Mouse (Mus musculus) midbrain, embryonic 16.5 days (tissue): ENCODE measurements around the gene Snd1. TPM values are rescaled to one million over a fixed set of nuclear protein-coding genes. Genes with fewer than 3 reads are reported as not detected.

ENCODE experiments used
- ATAC-seq: fragments of 200-750 bp; cut with Nextera tagmentation; 2 replicates; pipeline ENCODE4 v1.8.0; 2017; ENCODE audit warnings: moderate TSS enrichment
- H3K27ac ChIP-seq: fragments of 300-500 bp; sonication (generic); 2 replicates; pipeline ENCODE4 v1.5.1; 2014; ENCODE audit warnings: mild to moderate bottlenecking, low read length, mixed read lengths
- H3K27me3 ChIP-seq: fragments of 300-500 bp; sonication (generic); 2 replicates; pipeline ENCODE4 v1.6.1; 2014; ENCODE audit warnings: low read depth, low read length, mixed read lengths; ENCODE audit not compliant: control insufficient read depth, insufficient read depth
- H3K36me3 ChIP-seq: fragments of 300-500 bp; sonication (generic); 2 replicates; pipeline ENCODE4 v1.6.1; 2014; ENCODE audit warnings: mild to moderate bottlenecking, low read length, moderate library complexity, mixed read lengths; ENCODE audit not compliant: control insufficient read depth, insufficient read depth
- H3K4me1 ChIP-seq: fragments of 300-500 bp; sonication (generic); 2 replicates; pipeline ENCODE4 v1.6.1; 2014; ENCODE audit warnings: mild to moderate bottlenecking, low read length, mixed read lengths; ENCODE audit not compliant: control insufficient read depth, insufficient read depth
- H3K4me2 ChIP-seq: fragments of 300-500 bp; sonication (generic); 2 replicates; pipeline ENCODE4 v1.6.1; 2014; ENCODE audit warnings: mild to moderate bottlenecking, low read length, mixed read lengths
- H3K4me3 ChIP-seq: fragments of 300-500 bp; sonication (generic); 2 replicates; pipeline ENCODE4 v1.5.1; 2014; ENCODE audit warnings: low read depth, mild to moderate bottlenecking, low read length, moderate library complexity, mixed read lengths
- H3K9ac ChIP-seq: fragments of 300-500 bp; sonication (generic); 2 replicates; pipeline ENCODE4 v1.6.1; 2014; ENCODE audit warnings: low read depth, low read length, mixed read lengths
- H3K9me3 ChIP-seq: fragments of 300-500 bp; sonication (generic); replicated peaks from 2 replicates; pipeline ENCODE4 v1.6.1; 2014; ENCODE audit warnings: mild to moderate bottlenecking, low read length, mixed read lengths; ENCODE audit not compliant: control insufficient read depth, poor library complexity, severe bottlenecking
- WGBS: fragments of 180-500 bp; shearing (Covaris S2); extraction: QIAGEN DNeasy Blood & Tissue Kit; methylation state at CpG from one replicate; pipeline ENCODE4 v1.1.7; 2014; 5-methylcytosine and 5-hydroxymethylcytosine counted together
- polyA plus RNA-seq: library from polyadenylated mRNA; unstranded; fragments of >200 nt; fragmentation: Nextera tagmentation; extraction: Ambion mirVana; gene quantifications from 2 replicates; pipeline ENCODE4 v1.2.1, GENCODE M21; 2015

Gene Snd1
- polyA plus RNA-seq, 1 experiment from 2014 or later, result 82.8 TPM

DNA sequence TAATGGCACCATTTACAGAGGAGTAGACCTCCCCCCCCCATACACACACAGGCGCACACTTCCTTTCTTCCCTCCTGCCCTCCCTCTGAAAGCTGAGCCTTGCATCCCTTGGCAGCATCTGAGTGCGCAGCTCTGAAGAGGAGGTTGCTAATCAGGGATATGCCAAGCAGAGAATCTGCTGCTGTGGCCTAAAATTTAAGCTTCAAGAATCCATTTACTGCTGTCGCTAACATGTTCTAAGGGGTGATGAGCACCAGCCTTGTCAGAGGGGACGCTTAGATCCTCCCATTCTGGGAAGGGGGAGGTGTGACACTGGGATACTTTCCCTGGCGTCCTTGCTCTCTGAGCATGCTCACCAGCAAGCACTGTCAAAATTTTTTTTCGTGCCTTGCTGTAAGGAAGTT, 67.4 kb downstream of the Snd1 start:
- Histone ChIP-seq H3K27me3 (no peaks in the 10 kb centered on the region), H3K4me2 (no peak overlapping the region), H3K36me3 (no peaks in the 10 kb centered on the region; the same call in 1 of the 2 replicates), H3K9ac (no peak overlapping the region), H3K9me3 (no peaks in the 10 kb centered on the region), H3K4me1 (peaks cover 7% of the 10 kb centered on the region), H3K27ac (no peak overlapping the region; the same call in 1 of the 2 replicates), H3K4me3 (no peak overlapping the region)
- 58% methylated on average over 6 of the region's 6 CpGs for WGBS
- peak; percentile 66 for ATAC-seq

DNA sequence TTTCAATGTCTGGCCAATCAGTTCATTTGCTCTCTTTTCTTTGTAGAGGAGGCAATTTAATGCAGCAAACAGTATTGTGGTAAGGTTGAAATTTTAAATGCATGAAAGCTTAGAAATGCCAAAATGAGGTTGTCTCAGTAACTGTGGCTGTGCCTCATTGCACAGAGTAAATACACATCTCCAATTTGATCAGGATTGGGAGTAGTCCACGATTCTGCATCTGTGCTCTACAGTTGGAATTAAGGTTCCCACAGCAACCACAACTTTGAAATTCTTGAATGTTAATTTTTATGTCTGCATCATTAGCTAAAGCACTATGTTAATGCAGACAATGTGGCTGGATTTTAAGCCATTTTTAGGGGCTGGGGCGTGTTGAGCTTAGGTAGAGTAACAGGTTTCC, 72.0 kb downstream of the Snd1 start:
- Histone ChIP-seq H3K9me3 (no peaks in the 10 kb centered on the region), H3K4me1 (peaks cover 16% of the 10 kb centered on the region), H3K4me3 (no peak overlapping the region), H3K27me3 (no peaks in the 10 kb centered on the region), H3K9ac (no peak overlapping the region), H3K36me3 (no peaks in the 10 kb centered on the region; the same call in 1 of the 2 replicates), H3K4me2 (no peak overlapping the region), H3K27ac (no peak overlapping the region)
- 78% methylated on average over 2 of the region's 2 CpGs for WGBS
- no peak for ATAC-seq

DNA sequence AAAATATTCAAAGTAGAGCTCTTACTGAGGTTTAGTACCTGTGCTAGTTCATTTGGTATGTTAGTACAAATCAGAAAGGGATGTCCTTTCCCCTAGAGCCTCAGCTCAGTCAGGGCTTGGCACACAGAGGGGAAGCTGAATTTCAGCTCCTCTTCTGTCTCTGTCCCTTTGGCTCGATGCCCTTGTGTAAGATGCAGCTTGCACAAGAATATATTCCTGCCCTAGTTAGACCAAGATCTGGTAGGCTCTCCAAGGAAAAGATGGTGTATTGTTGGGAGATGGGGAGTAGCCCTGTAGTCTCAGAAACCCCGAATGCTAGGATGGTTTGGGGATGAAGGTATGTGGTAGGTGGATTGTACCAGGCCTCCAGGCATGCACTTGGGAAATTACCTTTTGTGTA, 74.4 kb downstream of the Snd1 start:
- no peak overlapping the region for H3K4me3 ChIP-seq
- H3K4me2 ChIP-seq, result no peak overlapping the region
- no peak overlapping the region for H3K9ac ChIP-seq
- no peaks in the 10 kb centered on the region for H3K27me3 ChIP-seq
- no peaks in the 10 kb centered on the region; the same call in 1 of the 2 replicates for H3K36me3 ChIP-seq
- WGBS, result 79% methylated on average over 2 of the region's 2 CpGs
- no peak overlapping the region for H3K27ac ChIP-seq
- ATAC-seq, result no peak
- H3K4me1 ChIP-seq, result peaks cover 17% of the 10 kb centered on the region
- H3K9me3 ChIP-seq, result no peaks in the 10 kb centered on the region

DNA sequence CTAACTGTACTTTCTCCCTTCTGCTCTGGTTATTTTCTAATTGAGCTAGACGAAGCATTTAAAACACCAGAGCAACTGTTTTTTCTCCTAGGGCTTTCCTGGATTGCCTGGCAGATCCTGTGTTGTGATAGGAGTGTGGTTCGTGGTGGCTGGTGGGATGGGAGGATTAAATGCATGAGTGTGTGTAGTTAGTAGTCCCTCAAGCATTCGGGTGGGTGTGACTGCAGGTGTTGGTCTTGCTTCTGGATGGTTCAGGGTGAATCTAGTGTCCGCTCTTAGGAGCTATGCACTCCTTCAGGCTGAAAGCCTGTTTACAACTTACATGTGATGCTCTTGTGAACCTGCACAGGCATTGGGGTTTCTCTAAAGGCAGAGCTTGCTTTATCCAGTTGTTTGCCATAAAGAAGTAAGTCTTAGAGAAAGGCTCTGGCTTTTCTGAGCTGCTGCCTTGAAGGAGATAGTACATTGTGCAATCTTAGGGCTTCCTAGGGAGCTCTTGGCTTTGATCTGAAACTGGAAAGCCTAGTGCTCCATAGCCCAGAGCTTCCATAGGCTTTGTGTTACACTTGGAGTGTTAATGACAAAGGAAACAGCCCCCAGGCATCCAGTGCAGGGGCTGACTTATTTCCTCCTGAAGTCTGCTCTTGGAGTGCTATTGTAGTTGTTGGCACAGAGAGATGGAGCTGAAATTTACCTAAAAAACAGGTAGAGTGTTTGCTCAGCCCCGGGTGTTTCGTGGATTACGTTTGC, 75.5 kb downstream of the Snd1 start:
- Histone ChIP-seq H3K4me2 (no peak overlapping the region), H3K36me3 (no peaks in the 10 kb centered on the region; the same call in 1 of the 2 replicates), H3K9me3 (no peaks in the 10 kb centered on the region), H3K4me3 (no peak overlapping the region), H3K27ac (no peak overlapping the region), H3K27me3 (no peaks in the 10 kb centered on the region), H3K4me1 (peaks cover 17% of the 10 kb centered on the region), H3K9ac (no peak overlapping the region)
- peak; percentile 50; the same call in 1 of the 2 replicates for ATAC-seq
- WGBS, result 51% methylated on average over 7 of the region's 7 CpGs

DNA sequence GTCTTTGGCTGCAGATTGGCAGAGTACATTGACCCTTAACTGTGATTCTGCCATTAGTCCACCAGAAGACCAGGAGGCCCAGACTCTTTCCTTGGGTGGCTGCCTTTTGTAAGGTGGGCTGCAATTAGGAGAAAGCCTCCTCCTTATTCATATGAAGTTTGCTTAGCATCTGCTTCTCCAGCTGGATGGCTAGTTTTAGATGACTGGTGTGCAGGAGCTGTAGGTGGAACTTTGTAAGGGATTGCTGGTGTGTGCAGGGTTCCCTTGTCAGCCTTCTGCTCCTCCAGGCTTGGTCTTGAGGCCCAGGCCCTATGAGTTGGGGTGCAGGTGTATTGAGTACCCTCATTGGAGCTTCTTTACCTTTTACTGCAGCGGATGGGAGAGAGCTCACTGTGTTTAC, 79.5 kb downstream of the Snd1 start:
- WGBS, result 97% methylated on average over 1 of the region's 1 CpGs

DNA sequence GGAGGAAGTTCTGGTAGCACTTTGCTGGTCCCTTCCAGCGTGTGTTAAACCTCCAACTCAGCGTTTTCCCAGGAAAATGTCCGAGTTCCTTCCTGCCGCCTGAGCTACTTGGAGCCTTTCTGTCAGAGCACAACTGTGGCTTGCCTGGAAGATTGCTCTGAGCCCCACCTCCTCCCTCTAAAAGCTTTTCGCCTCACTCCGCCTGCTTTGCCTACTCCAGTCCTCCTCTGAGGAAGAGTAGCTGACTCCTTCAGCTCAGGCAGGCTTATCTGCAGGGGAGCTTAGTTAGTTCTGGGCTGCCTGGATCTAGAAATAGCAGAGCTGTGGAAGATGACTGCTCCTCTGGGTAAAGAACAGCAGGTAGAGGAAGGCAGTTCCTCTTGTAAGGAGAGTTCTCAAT, 80.1 kb downstream of the Snd1 start:
- Histone ChIP-seq H3K4me3 (no peak overlapping the region), H3K4me1 (peaks cover 19% of the 10 kb centered on the region), H3K36me3 (no peaks in the 10 kb centered on the region), H3K27ac (no peak overlapping the region), H3K27me3 (no peaks in the 10 kb centered on the region), H3K4me2 (no peak overlapping the region), H3K9me3 (no peaks in the 10 kb centered on the region), H3K9ac (no peak overlapping the region; the same call in 1 of the 2 replicates)
- WGBS, result 60% methylated on average over 6 of the region's 6 CpGs
- no peak for ATAC-seq

More for the DNA sequence above, 79.5 kb downstream of the Snd1 start:
- Histone ChIP-seq H3K9me3 (no peaks in the 10 kb centered on the region), H3K4me3 (no peak overlapping the region), H3K27me3 (no peaks in the 10 kb centered on the region), H3K36me3 (no peaks in the 10 kb centered on the region), H3K4me1 (peaks cover 19% of the 10 kb centered on the region), H3K27ac (no peak overlapping the region), H3K9ac (no peak overlapping the region), H3K4me2 (no peak overlapping the region)
- no peak for ATAC-seq

DNA sequence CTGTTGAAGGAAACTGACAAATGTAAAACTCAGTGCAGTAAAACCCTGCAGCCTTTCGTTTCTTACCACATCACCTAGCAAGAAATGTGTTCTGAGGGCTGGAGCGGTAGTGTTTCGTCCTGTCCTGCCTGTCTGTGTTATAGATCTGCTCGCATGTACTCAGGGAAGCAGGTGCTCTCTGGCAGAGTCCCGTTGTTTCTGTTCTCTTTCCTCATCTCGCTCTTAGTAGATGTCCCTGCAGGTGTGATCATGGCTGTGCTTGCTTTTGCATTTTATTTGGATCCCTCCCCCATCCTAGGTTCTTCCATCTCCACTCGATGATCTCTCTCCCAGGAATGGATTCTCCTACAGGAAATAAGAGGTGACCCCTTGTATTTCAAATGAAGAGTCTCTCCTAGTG, 80.5 kb downstream of the Snd1 start:
- ATAC-seq, result no peak
- Histone ChIP-seq H3K36me3 (no peaks in the 10 kb centered on the region), H3K4me2 (no peak overlapping the region), H3K4me3 (no peak overlapping the region), H3K9me3 (no peaks in the 10 kb centered on the region), H3K4me1 (peaks cover 19% of the 10 kb centered on the region), H3K9ac (no peak overlapping the region), H3K27ac (no peak overlapping the region), H3K27me3 (no peaks in the 10 kb centered on the region)
- WGBS, result 81% methylated on average over 7 of the region's 7 CpGs

DNA sequence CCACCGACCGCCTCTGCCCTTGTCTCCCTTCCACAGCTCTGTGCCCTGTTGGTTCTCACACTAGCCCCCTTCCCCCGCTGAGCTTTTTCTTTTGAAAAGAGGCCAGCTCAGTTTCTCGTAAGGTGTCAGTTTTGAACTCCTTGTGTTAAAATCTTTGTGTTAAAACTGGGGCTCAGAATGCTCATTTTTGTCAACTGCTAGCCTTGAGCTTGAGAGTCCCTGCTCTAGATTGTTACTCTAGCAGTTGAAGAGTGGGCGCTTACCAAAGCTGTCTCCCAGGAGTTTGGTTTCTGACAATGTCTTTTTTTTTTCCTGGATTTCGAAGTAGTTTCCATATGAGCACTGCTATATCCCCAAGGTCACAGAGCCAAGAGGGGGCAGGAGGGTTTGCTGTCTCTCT, 82.8 kb downstream of the Snd1 start:
- H3K9me3 ChIP-seq, result no peaks in the 10 kb centered on the region
- ATAC-seq, result no peak
- H3K27ac ChIP-seq, result no peak overlapping the region
- H3K4me1 ChIP-seq, result peaks cover 2% of the 10 kb centered on the region
- H3K9ac ChIP-seq, result no peak overlapping the region
- no peaks in the 10 kb centered on the region for H3K36me3 ChIP-seq
- no peak overlapping the region for H3K4me3 ChIP-seq
- WGBS, result 62% methylated on average over 6 of the region's 6 CpGs
- no peaks in the 10 kb centered on the region for H3K27me3 ChIP-seq
- H3K4me2 ChIP-seq, result no peak overlapping the region

DNA sequence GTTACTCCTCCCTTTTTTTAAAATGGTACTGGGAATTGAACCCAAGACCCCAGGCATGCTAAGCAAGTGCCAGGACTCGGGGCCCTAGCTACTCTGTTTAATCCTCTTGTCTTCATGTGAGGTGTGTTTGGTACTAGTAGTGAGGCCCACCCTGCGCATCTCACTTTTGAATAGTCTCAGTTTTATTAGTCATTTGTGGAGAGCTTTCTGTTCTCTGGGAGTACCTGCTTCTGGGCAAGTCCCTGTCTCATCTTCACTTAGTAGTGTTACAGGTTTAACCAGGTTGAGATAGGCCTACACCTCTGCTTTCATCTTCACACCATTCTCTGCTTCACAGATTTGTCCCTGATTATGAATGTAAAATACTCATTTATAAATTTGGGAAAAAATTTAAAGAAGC, 84.5 kb downstream of the Snd1 start:
- H3K4me3 ChIP-seq, result no peak overlapping the region
- no peaks in the 10 kb centered on the region for H3K9me3 ChIP-seq
- H3K36me3 ChIP-seq, result no peaks in the 10 kb centered on the region
- peaks cover 2% of the 10 kb centered on the region for H3K4me1 ChIP-seq
- H3K4me2 ChIP-seq, result no peak overlapping the region
- no peaks in the 10 kb centered on the region for H3K27me3 ChIP-seq
- 84% methylated on average over 2 of the region's 2 CpGs for WGBS
- no peak overlapping the region for H3K27ac ChIP-seq
- no peak for ATAC-seq
- no peak overlapping the region for H3K9ac ChIP-seq
